Mouse (Mus musculus) myocyte (in vitro differentiated cells): ENCODE results near the gene Hoxd9.

Experiments used
- E2F4 ChIP-seq: IDR thresholded peaks from one replicate; pipeline ENCODE4 v1.6.1; 2011; ENCODE audit warnings: mild to moderate bottlenecking, control low read depth, moderate library complexity; ENCODE audit not compliant: insufficient read depth
- MAX ChIP-seq: IDR thresholded peaks from one replicate; pipeline ENCODE4 v1.6.1; 2011; ENCODE audit warnings: low read depth, mild to moderate bottlenecking, control low read depth
- POLR2A ChIP-seq: IDR thresholded peaks from one replicate; pipeline ENCODE4 v1.6.1; 2011; ENCODE audit warnings: low read depth, mild to moderate bottlenecking, control low read depth, moderate library complexity; ENCODE audit not compliant: insufficient read length
- POLR2AphosphoS2 ChIP-seq: IDR thresholded peaks from one replicate; pipeline ENCODE4 v1.6.1; 2011; ENCODE audit warnings: low read depth, control low read depth; ENCODE audit not compliant: insufficient read length
- USF1 ChIP-seq: IDR thresholded peaks from one replicate; pipeline ENCODE4 v1.6.1; 2011; ENCODE audit warnings: low read depth, mild to moderate bottlenecking, control low read depth, moderate library complexity

GRCm38 (mm10) chr2:74678891-74679595 lies 18.5 kb upstream of the Hoxd9 start, which contains the start of gene Hoxd11:
- TF ChIP-seq USF1 (no peak), E2F4 (no peak), MAX (no peak), POLR2AphosphoS2 (no peak), POLR2A (no peak)
